Comparison of ENCODE assay signal across 14 mouse cellular contexts in genomic region chr5:148616426-148616825, GRCm38 (mm10).
DNase-seq lines count a peak whose midpoint lies in the region; ATAC-seq lines count a peak whose summit lies in the region.
"Had no signal": no experiment of that assay in that cellular context is flagged by ENCODE, and none has a peak within 500 bp of the region (broad histone marks: within the 10 kb centered on the region; RNA-seq: fewer than 3 reads in every experiment).

No protein-coding gene starts in this region.

- WGBS in intestine, embryonic 14.5 days = 70% methylated on average over 3 of the region's 3 CpGs
- WGBS in intestine, embryonic 15.5 days = 75% methylated on average over 3 of the region's 3 CpGs
- 84% methylated on average over 3 of the region's 3 CpGs for WGBS in embryonic facial prominence, embryonic 10.5 days
- WGBS in forebrain, embryonic 15.5 days = 84% methylated on average over 3 of the region's 3 CpGs
- 79% methylated on average over 3 of the region's 3 CpGs for WGBS in limb, embryonic 12.5 days

- peak overlapping the region; percentile 30; the same call in 1 of the 2 replicates for H3K27ac ChIP-seq in intestine, embryonic 14.5 days (ENCODE audit: low read depth)
- H3K27ac ChIP-seq in intestine, embryonic 15.5 days = no peak overlapping the region; the same call in 1 of the 2 replicates
- peak overlapping the region; percentile 72; the same call in 1 of the 2 replicates for H3K27ac ChIP-seq in embryonic facial prominence, embryonic 10.5 days (replicated peaks)
- H3K27ac ChIP-seq in forebrain, embryonic 15.5 days (replicated peaks) = peak overlapping the region; percentile 17
- H3K27ac ChIP-seq in limb, embryonic 12.5 days = peak overlapping the region; percentile 24; the same call in 1 of the 2 replicates
- H3K27ac ChIP-seq: gastrocnemius, adult 2 months; kidney, postnatal 0 days; lung, embryonic 15.5 days had no signal

- no peak overlapping the region for H3K9ac ChIP-seq in intestine, embryonic 14.5 days (ENCODE audit: low read length)
- no peak overlapping the region for H3K9ac ChIP-seq in intestine, embryonic 15.5 days
- H3K9ac ChIP-seq in forebrain, embryonic 15.5 days (replicated peaks) = no peak overlapping the region
- H3K9ac ChIP-seq in limb, embryonic 12.5 days (replicated peaks) = no peak overlapping the region
- H3K9ac ChIP-seq: lung, embryonic 15.5 days had no signal

- H3K36me3 ChIP-seq in intestine, embryonic 14.5 days (ENCODE audit: control insufficient read depth, insufficient read depth, low read length) = no peaks in the 10 kb centered on the region
- no peaks in the 10 kb centered on the region for H3K36me3 ChIP-seq in intestine, embryonic 15.5 days
- H3K36me3 ChIP-seq in embryonic facial prominence, embryonic 10.5 days (replicated peaks) = no peaks in the 10 kb centered on the region
- H3K36me3 ChIP-seq in forebrain, embryonic 15.5 days = no peaks in the 10 kb centered on the region
- no peaks in the 10 kb centered on the region for H3K36me3 ChIP-seq in limb, embryonic 12.5 days
- H3K36me3 ChIP-seq: lung, embryonic 15.5 days had no signal

- H3K4me2 ChIP-seq in intestine, embryonic 14.5 days (ENCODE audit: low read length) = no peak overlapping the region
- no peak overlapping the region for H3K4me2 ChIP-seq in intestine, embryonic 15.5 days (replicated peaks)
- H3K4me2 ChIP-seq in forebrain, embryonic 15.5 days (replicated peaks) = no peak overlapping the region
- H3K4me2 ChIP-seq in limb, embryonic 12.5 days = no peak overlapping the region
- H3K4me2 ChIP-seq: lung, embryonic 15.5 days had no signal

- H3K9me3 ChIP-seq in intestine, embryonic 14.5 days (ENCODE audit: control insufficient read depth, low read length) = no peaks in the 10 kb centered on the region
- no peaks in the 10 kb centered on the region for H3K9me3 ChIP-seq in intestine, embryonic 15.5 days
- peaks cover 8% of the 10 kb centered on the region; the same call in 1 of the 2 replicates for H3K9me3 ChIP-seq in embryonic facial prominence, embryonic 10.5 days
- H3K9me3 ChIP-seq in forebrain, embryonic 15.5 days = no peaks in the 10 kb centered on the region
- peaks cover 8% of the 10 kb centered on the region; the same call in 1 of the 2 replicates for H3K9me3 ChIP-seq in limb, embryonic 12.5 days
- H3K9me3 ChIP-seq: lung, embryonic 15.5 days had no signal

- no peak for ATAC-seq in intestine, embryonic 14.5 days (replicated peaks; ENCODE audit: low FRiP score, low TSS enrichment, low read depth)
- ATAC-seq in intestine, embryonic 15.5 days = no peak
- ATAC-seq in forebrain, embryonic 15.5 days (replicated peaks) = no peak
- ATAC-seq in limb, embryonic 12.5 days (ENCODE audit: insufficient number of reproducible peaks, insufficient read depth, low FRiP score, low TSS enrichment, low read depth) = no peak

- no peaks in the 10 kb centered on the region for H3K27me3 ChIP-seq in intestine, embryonic 14.5 days (replicated peaks; ENCODE audit: control insufficient read depth, insufficient read depth, low read length)
- H3K27me3 ChIP-seq in intestine, embryonic 15.5 days (replicated peaks) = no peaks in the 10 kb centered on the region
- H3K27me3 ChIP-seq in embryonic facial prominence, embryonic 10.5 days (replicated peaks; ENCODE audit: low read depth, poor library complexity, severe bottlenecking) = no peaks in the 10 kb centered on the region
- H3K27me3 ChIP-seq in forebrain, embryonic 15.5 days = no peaks in the 10 kb centered on the region
- H3K27me3 ChIP-seq in limb, embryonic 12.5 days = no peaks in the 10 kb centered on the region
- H3K27me3 ChIP-seq: lung, embryonic 15.5 days had no signal

- no peak overlapping the region for H3K4me3 ChIP-seq in intestine, embryonic 14.5 days (ENCODE audit: low read depth, low read length)
- no peak overlapping the region for H3K4me3 ChIP-seq in intestine, embryonic 15.5 days (replicated peaks)
- no peak overlapping the region for H3K4me3 ChIP-seq in embryonic facial prominence, embryonic 10.5 days
- H3K4me3 ChIP-seq in forebrain, embryonic 15.5 days = no peak overlapping the region
- no peak overlapping the region for H3K4me3 ChIP-seq in limb, embryonic 12.5 days (replicated peaks)
- H3K4me3 ChIP-seq: gastrocnemius, adult 2 months; lung, embryonic 15.5 days had no signal

- H3K4me1 ChIP-seq in intestine, embryonic 14.5 days (replicated peaks; ENCODE audit: control insufficient read depth, insufficient read depth, low read length) = peaks cover 7% of the 10 kb centered on the region; the same call in 1 of the 2 replicates
- 0 out of 2 replicates have a peak, but pooled peaks cover 3% of the 10 kb centered on the region for H3K4me1 ChIP-seq in intestine, embryonic 15.5 days (replicated peaks)
- H3K4me1 ChIP-seq in embryonic facial prominence, embryonic 10.5 days = peaks cover 16% of the 10 kb centered on the region
- peaks cover 22% of the 10 kb centered on the region for H3K4me1 ChIP-seq in forebrain, embryonic 15.5 days
- H3K4me1 ChIP-seq in limb, embryonic 12.5 days (replicated peaks) = peaks cover 7% of the 10 kb centered on the region

- peak; percentile 50 for DNase-seq in intestine, embryonic 14.5 days (ENCODE audit: low spot score)
- no peak for DNase-seq in embryonic facial prominence, embryonic 10.5 days (ENCODE audit: low spot score)
- no peak for DNase-seq in layer of hippocampus, postnatal 14 days (ENCODE audit: low spot score in 2 of 2)
- no peak for DNase-seq in layer of hippocampus, postnatal 36 days
- DNase-seq in layer of hippocampus, adult 8-10 months (ENCODE audit: low spot score in 2 of 2) = no peak
- DNase-seq: adrenal gland, adult 8-10 months; cerebellum, adult 8-10 months; right cerebral cortex, postnatal 25 days had no signal
